Mouse (Mus musculus) intestine, embryonic 16.5 days (tissue): ENCODE measurements around the gene Nosip. TPM values are rescaled to one million over a fixed set of nuclear protein-coding genes. Genes with fewer than 3 reads are reported as not detected.

Experiments
- ATAC-seq: fragments of 200-750 bp; cut with Nextera tagmentation; 2 replicates; pipeline ENCODE4 v1.8.0; 2017; ENCODE audit warnings: moderate TSS enrichment, moderate library complexity
- H3K27ac ChIP-seq: fragments of 300-500 bp; sonication (generic); 2 replicates; pipeline ENCODE4 v1.5.1; 2014; ENCODE audit warnings: mild to moderate bottlenecking, low read length
- H3K27me3 ChIP-seq: fragments of 300-500 bp; sonication (generic); replicated peaks from 2 replicates; pipeline ENCODE4 v1.6.1; 2014; ENCODE audit warnings: low read length, control low read depth, mixed read lengths; ENCODE audit not compliant: control insufficient read depth, insufficient read depth
- H3K36me3 ChIP-seq: fragments of 300-500 bp; sonication (generic); 2 replicates; pipeline ENCODE4 v1.6.1; 2014; ENCODE audit warnings: low read length, control low read depth; ENCODE audit not compliant: control insufficient read depth, insufficient read depth
- H3K4me1 ChIP-seq: fragments of 300-500 bp; sonication (generic); 2 replicates; pipeline ENCODE4 v1.6.1; 2014; ENCODE audit warnings: low read length, control low read depth, mixed read lengths; ENCODE audit not compliant: control insufficient read depth, insufficient read depth
- H3K4me2 ChIP-seq: fragments of 300-500 bp; sonication (generic); 2 replicates; pipeline ENCODE4 v1.6.1; 2014; ENCODE audit warnings: low read depth, low read length, control low read depth
- H3K4me3 ChIP-seq: fragments of 300-500 bp; sonication (generic); 2 replicates; pipeline ENCODE4 v1.5.1; 2014; ENCODE audit warnings: mild to moderate bottlenecking, low read length
- H3K9ac ChIP-seq: fragments of 300-500 bp; sonication (generic); 2 replicates; pipeline ENCODE4 v1.6.1; 2014; ENCODE audit warnings: low read depth, low read length
- H3K9me3 ChIP-seq: fragments of 300-500 bp; sonication (generic); 2 replicates; pipeline ENCODE4 v1.6.1; 2016; ENCODE audit warnings: low read length, control low read depth; ENCODE audit not compliant: control insufficient read depth
- WGBS: fragments of 180-500 bp; shearing (Covaris S2); extraction: QIAGEN DNeasy Blood & Tissue Kit; methylation state at CpG from one replicate; pipeline ENCODE4 v1.1.7; 2014; 5-methylcytosine and 5-hydroxymethylcytosine counted together
- polyA plus RNA-seq: library from polyadenylated mRNA; unstranded; fragments of >200 nt; fragmentation: Nextera tagmentation; extraction: Ambion mirVana; gene quantifications from 2 replicates; pipeline ENCODE4 v1.2.1, GENCODE M21; 2015

Nosip gene
- polyA plus RNA-seq, 1 experiment from 2014 or later, result 56.0 TPM

- no peak overlapping the region for H3K9ac ChIP-seq
- H3K36me3 ChIP-seq, result peaks cover 10% of the 10 kb centered on the region
- H3K27me3 ChIP-seq, result no peaks in the 10 kb centered on the region
- WGBS, result 1% methylated on average over 10 of the region's 10 CpGs
- no peak overlapping the region for H3K27ac ChIP-seq
- H3K4me1 ChIP-seq, result peaks cover 9% of the 10 kb centered on the region
- H3K4me3 ChIP-seq, result no peak overlapping the region
- ATAC-seq, result peak; percentile 48
- H3K4me2 ChIP-seq, result no peak overlapping the region
- no peaks in the 10 kb centered on the region for H3K9me3 ChIP-seq
Observed at GRCm38 (mm10) chr7:45079856-45080255, 17.6 kb downstream of the Nosip start.

DNA sequence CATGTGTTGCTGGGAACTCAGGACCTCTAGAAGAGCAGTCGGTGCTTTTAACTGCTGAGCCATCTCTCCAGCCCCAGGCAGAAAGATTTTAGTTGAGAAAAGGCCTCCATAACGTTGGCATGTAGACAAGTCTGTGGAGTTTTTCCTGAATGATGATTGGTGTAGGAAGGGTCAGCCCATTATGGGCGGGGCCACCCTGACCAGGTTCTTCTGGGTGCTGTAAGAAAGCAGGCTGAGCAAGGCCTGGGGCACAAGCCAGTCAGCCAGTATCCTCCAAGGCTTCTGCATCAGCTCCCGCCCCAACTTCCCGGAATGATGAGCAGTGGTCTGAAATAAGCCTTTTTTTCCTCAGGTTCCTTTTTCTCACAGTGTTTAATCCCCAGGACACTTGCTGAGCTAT lies 18.8 kb downstream of the Nosip start:
- ATAC-seq, result no peak
- H3K9ac ChIP-seq, result no peak overlapping the region; the same call in 1 of the 2 replicates
- no peak overlapping the region for H3K27ac ChIP-seq
- peaks cover 9% of the 10 kb centered on the region for H3K4me1 ChIP-seq
- H3K9me3 ChIP-seq, result no peaks in the 10 kb centered on the region
- no peak overlapping the region for H3K4me2 ChIP-seq
- no peak overlapping the region for H3K4me3 ChIP-seq
- no peaks in the 10 kb centered on the region for H3K27me3 ChIP-seq
- H3K36me3 ChIP-seq, result peaks cover 9% of the 10 kb centered on the region; the same call in 1 of the 2 replicates
- 63% methylated on average over 5 of the region's 5 CpGs for WGBS

DNA sequence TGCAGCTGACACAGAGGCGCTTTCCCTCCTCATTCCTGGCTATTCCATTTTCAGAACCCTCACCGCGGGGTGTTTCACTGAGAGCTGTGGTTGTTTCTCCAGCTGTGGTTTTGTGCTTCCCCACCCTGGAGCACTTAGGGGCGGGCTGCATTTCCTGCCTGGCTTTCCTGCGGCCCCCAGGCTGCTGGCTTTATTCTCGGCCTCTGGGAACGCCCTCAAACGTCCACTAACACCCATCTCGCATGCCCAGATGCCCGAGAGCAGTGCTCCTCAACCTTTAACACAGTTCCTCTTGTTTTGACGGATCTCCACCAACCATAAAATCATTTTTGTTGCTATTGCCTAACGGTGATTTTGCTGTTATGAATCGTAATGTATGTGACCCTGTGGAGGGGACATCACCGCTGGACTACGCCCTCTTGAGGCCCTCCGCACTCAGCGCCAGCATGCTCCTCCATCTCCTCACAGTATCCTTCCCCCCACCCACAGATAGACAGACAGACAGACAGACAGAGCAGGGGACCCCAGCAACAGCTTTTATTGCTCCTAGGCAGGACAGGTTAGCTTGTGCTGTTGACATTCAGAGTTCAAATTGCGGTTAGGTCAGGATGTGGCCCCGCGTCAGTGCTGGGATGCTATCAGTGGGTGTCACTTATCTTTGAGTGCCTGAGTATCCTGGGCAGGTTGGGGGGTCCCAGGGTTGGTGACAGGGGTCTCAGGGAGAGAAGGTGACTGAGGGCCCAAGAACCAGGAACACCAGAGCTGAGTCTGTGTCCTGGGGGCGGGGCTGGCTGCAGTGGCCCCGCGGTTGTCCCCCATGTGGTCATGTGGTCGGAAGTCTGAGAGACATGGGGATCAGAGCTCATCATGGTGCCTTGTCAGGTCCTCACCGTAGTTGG lies 20.4 kb downstream of the Nosip start:
- ATAC-seq, result no peak
- no peaks in the 10 kb centered on the region for H3K27me3 ChIP-seq
- peaks cover 15% of the 10 kb centered on the region; the same call in 1 of the 2 replicates for H3K36me3 ChIP-seq
- H3K9me3 ChIP-seq, result no peaks in the 10 kb centered on the region
- H3K9ac ChIP-seq, result peak overlapping the region; percentile 35
- H3K4me1 ChIP-seq, result peaks cover 9% of the 10 kb centered on the region
- peak overlapping the region; percentile 53 for H3K27ac ChIP-seq
- H3K4me3 ChIP-seq, result no peak overlapping the region
- H3K4me2 ChIP-seq, result peak overlapping the region; percentile 18
- WGBS, result 52% methylated on average over 25 of the region's 25 CpGs

DNA sequence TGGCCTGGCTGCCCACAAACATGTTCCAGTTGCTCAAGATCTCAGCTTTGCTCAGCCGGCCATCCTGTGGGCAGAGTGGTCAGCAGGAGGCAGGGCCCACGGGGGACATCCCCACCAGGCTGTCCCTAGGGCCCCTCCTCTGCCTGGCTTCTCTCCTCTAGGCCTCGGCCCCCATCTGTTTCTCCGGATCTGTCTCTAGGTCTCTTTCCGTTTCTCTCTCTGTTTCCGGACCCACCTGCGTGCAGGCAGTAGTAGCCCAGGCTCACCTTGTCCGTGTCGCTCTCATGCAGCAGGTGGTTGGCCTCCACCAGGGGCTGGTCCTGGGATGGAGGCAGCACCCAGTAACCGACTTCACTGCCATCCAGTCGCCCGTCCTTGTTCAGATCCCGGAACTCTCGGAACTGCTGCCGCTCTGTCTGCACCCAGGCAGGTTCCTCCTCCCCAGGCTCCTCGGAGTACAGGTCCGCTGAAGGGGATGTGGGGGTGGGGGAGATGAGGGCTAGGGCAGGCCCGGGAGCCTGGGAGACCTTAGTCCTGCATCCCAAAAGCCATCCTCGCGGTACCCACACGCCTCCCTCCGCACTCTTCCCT lies 21.2 kb downstream of the Nosip start:
- H3K4me3 ChIP-seq, result no peak overlapping the region
- peaks cover 15% of the 10 kb centered on the region; the same call in 1 of the 2 replicates for H3K36me3 ChIP-seq
- no peaks in the 10 kb centered on the region for H3K9me3 ChIP-seq
- no peak overlapping the region; the same call in 1 of the 2 replicates for H3K27ac ChIP-seq
- H3K4me2 ChIP-seq, result no peak overlapping the region
- peaks cover 9% of the 10 kb centered on the region for H3K4me1 ChIP-seq
- no peaks in the 10 kb centered on the region for H3K27me3 ChIP-seq
- no peak for ATAC-seq
- WGBS, result 79% methylated on average over 22 of the region's 22 CpGs
- H3K9ac ChIP-seq, result peak overlapping the region; percentile 35; the same call in 1 of the 2 replicates

DNA sequence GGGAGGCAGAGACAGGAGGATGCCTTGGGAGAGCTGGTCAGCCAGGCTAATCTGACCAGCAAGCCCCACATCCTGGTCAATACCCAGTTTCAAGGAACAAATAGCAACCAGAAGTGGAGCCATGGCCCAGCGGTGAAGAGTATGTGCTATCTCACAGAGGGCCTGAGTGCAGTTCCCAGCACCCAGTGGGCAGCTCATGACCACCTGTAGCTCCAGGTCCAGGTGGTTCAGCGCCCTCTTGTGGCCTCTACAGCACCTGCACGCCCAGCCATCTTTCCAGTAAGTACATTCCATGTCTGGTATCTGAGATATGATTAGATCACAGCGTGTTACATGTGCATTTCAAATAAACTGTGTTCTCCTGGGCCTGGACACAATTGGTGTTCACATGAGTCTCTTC lies 23.9 kb downstream of the Nosip start:
- H3K27me3 ChIP-seq, result no peaks in the 10 kb centered on the region
- ATAC-seq, result no peak
- H3K4me2 ChIP-seq, result no peak overlapping the region
- no peaks in the 10 kb centered on the region for H3K9me3 ChIP-seq
- H3K4me3 ChIP-seq, result no peak overlapping the region
- no peak overlapping the region for H3K27ac ChIP-seq
- peaks cover 15% of the 10 kb centered on the region; the same call in 1 of the 2 replicates for H3K36me3 ChIP-seq
- H3K9ac ChIP-seq, result no peak overlapping the region
- 75% methylated on average over 4 of the region's 4 CpGs for WGBS
- peaks cover 14% of the 10 kb centered on the region for H3K4me1 ChIP-seq

DNA sequence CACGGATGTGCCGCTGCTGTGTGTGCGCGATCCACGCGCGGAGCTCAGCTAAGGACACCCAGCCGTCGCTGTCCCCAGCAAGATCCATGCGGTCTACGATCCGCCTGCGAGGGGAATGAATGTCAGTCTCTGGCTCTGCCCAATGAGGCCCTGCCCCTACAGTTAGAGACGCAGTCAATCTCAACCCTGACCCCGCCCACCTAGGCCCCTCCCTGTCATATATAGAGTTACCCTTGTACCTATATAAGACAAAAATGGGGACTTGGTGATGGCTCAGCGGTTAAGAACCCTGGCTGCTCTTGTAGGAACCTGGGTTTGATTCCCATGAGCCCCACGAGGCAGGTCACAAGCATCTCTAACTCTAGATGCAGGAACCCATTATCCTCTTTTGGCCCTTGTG lies 26.4 kb downstream of the Nosip start:
- Histone ChIP-seq H3K4me3 (no peak overlapping the region), H3K9me3 (no peaks in the 10 kb centered on the region), H3K9ac (no peak overlapping the region), H3K4me2 (no peak overlapping the region), H3K27me3 (no peaks in the 10 kb centered on the region), H3K36me3 (peaks cover 12% of the 10 kb centered on the region; the same call in 1 of the 2 replicates), H3K27ac (no peak overlapping the region), H3K4me1 (peaks cover 16% of the 10 kb centered on the region)
- WGBS, result 92% methylated on average over 17 of the region's 17 CpGs
- ATAC-seq, result no peak

DNA sequence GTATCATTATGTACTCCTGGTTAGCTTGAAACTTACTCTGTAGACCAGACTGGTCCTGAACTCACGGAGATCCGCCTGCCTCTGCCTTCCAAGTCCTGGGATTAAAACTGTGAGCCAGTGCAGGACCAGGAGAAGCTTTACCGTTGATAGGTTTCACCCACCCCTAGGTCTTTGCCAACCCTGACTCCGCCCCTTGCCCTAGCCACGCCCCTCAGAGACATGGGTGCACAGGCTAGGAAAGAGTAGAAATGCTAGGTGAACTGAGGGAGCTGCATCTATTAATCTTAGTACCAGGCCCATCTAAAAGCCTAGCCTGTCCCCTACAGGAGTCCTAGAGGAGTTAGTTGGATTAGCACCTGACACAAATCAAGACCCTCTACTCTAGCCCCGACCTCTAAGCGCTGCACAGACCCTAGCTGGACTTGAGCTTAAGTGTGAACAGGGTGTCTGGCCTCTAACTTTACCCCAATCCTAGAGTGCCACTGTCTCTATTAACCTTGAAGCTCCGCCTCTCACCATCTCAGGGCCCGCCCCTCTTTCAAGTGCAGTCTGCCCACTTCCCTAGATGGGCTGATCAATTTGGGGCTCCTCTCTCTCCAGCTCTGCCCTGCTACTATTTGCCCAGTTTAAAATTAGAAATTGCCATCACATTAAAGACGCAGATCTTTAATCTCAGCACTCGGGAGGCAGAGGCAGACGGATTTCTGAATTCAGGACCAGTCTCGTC lies 28.2 kb downstream of the Nosip start:
- peaks cover 12% of the 10 kb centered on the region; the same call in 1 of the 2 replicates for H3K36me3 ChIP-seq
- no peak overlapping the region for H3K27ac ChIP-seq
- H3K4me3 ChIP-seq, result peak overlapping the region; percentile 57
- H3K27me3 ChIP-seq, result no peaks in the 10 kb centered on the region
- peak overlapping the region; percentile 65; the same call in 1 of the 2 replicates for H3K4me2 ChIP-seq
- peaks cover 18% of the 10 kb centered on the region for H3K4me1 ChIP-seq
- H3K9ac ChIP-seq, result peak overlapping the region; percentile 75; the same call in 1 of the 2 replicates
- 79% methylated on average over 13 of the region's 13 CpGs for WGBS
- ATAC-seq, result no peak
- H3K9me3 ChIP-seq, result no peaks in the 10 kb centered on the region

- Histone ChIP-seq H3K9me3 (no peaks in the 10 kb centered on the region), H3K27ac (peak overlapping the region; percentile 79), H3K36me3 (0 out of 2 replicates have a peak, but pooled peaks cover 7% of the 10 kb centered on the region), H3K9ac (peak overlapping the region; percentile 75), H3K4me2 (peak overlapping the region; percentile 65), H3K27me3 (no peaks in the 10 kb centered on the region), H3K4me1 (peaks cover 18% of the 10 kb centered on the region), H3K4me3 (peak overlapping the region; percentile 57)
- ATAC-seq, result peak; percentile 60
- WGBS, result 13% methylated on average over 35 of the region's 35 CpGs
Observed at GRCm38 (mm10) chr7:45091001-45091990, 29.1 kb downstream of the Nosip start.
